19 mouse cellular contexts compared by ENCODE assay signal in genomic region chr12:45056372-45056771, GRCm38 (mm10). TPM values are rescaled to one million over a fixed set of nuclear protein-coding genes. Genes with fewer than 3 reads are reported as not detected.
DNase-seq lines count a peak whose midpoint lies in the region; TF ChIP-seq lines count a peak whose summit lies in the region.
"Had no signal": no experiment of that assay in that cellular context is flagged by ENCODE, and none has a peak within 500 bp of the region (broad histone marks: within the 10 kb centered on the region; RNA-seq: fewer than 3 reads in every experiment).

No protein-coding gene starts in this region.

- H3K27ac ChIP-seq in layer of hippocampus, adult 2 months = peak overlapping the region; percentile 84
- H3K27ac ChIP-seq: embryonic facial prominence, embryonic 10.5 days; embryonic facial prominence, embryonic 12.5 days; forebrain, embryonic 13.5 days; forebrain, embryonic 15.5 days had no signal

- no peak for DNase-seq in layer of hippocampus, adult 2 months (ENCODE audit: low spot score in 2 of 2)
- no peak for DNase-seq in layer of hippocampus, postnatal 25 days (ENCODE audit: extremely low spot score in 1 of 2, low spot score in 1 of 2)
- DNase-seq in brain, adult 2 months (ENCODE audit: low read depth, low spot score) = peak; percentile 67
- peak; percentile 36 for DNase-seq in telencephalon, adult 2 months (ENCODE audit: low read depth, low spot score)
- DNase-seq in spleen, postnatal 10 days (ENCODE audit: low spot score in 2 of 2) = no peak
- DNase-seq: adrenal gland, adult 2 months; adrenal gland, postnatal 10 days; adrenal gland, postnatal 25 days; cerebellum, adult 11-12 months; cerebellum, adult 2 months; cerebellum, adult 9-10 months; cerebellum, postnatal 10 days; cerebellum, postnatal 25 days; forebrain, postnatal 0 days had no signal

- H3K4me3 ChIP-seq in layer of hippocampus, adult 2 months = no peak overlapping the region; the same call in 1 of the 2 replicates
- H3K4me3 ChIP-seq: embryonic facial prominence, embryonic 10.5 days; embryonic facial prominence, embryonic 12.5 days; forebrain, embryonic 13.5 days; forebrain, embryonic 15.5 days had no signal

- no peak for TF ChIP-seq CTCF in layer of hippocampus, adult 2 months (conservative IDR thresholded peaks at IDR 0.05)

RNA-seq across cellular contexts. Expression of gene Stxbp6, which starts 18.1 kb away (rescaled TPM):
- 100 to 1,000 TPM in 1 of 2 experiments, 10 to 100 TPM in 1; 83.6 to 100 TPM for total RNA-seq in layer of hippocampus, adult 2 months (2021)
- 10 to 100 TPM; 73.5 to 78.3 TPM for total RNA-seq in layer of hippocampus, postnatal 25 days (2021)
- total RNA-seq: MEL had no signal

Comparison
In these comparisons a context has a peak if more than half of its experiments do, and no peak if none do; other contexts are left out.
1. DNase-seq: peak in brain, adult 2 months (single experiment) and telencephalon, adult 2 months (single experiment); none in layer of hippocampus, adult 2 months (0 of 2), layer of hippocampus, postnatal 25 days (0 of 2) and spleen, postnatal 10 days (0 of 2).